Mouse (Mus musculus) myocyte (in vitro differentiated cells): ENCODE measurements around the gene Icam2. TPM values are rescaled to one million over a fixed set of nuclear protein-coding genes. Genes with fewer than 3 reads are reported as not detected.

Source experiments
- H3K27me3 ChIP-seq: one replicate; pipeline ENCODE4 v1.6.1; 2011; ENCODE audit not compliant: control insufficient read depth, insufficient read depth, insufficient read length
- H3K36me3 ChIP-seq: one replicate; pipeline ENCODE4 v1.6.1; 2011; ENCODE audit not compliant: control insufficient read depth, insufficient read depth
- H3K4me2 ChIP-seq: one replicate; pipeline ENCODE4 v1.6.1; 2011; ENCODE audit warnings: low read depth, control low read depth
- H3K4me3 ChIP-seq: one replicate; pipeline ENCODE4 v1.5.1; 2011; ENCODE audit warnings: mild to moderate bottlenecking, control low read depth, moderate library complexity
- H3K79me2 ChIP-seq: one replicate; pipeline ENCODE4 v1.6.1; 2011; ENCODE audit not compliant: control insufficient read depth, insufficient read depth
- H3ac ChIP-seq: one replicate; pipeline ENCODE4 v1.6.1; 2011; ENCODE audit not compliant: control insufficient read depth, insufficient read length
- CEBPB ChIP-seq: IDR thresholded peaks from 2 replicates; pipeline ENCODE4 v1.6.1; 2011; ENCODE audit warnings: mild to moderate bottlenecking, moderate library complexity; ENCODE audit not compliant: poor library complexity, insufficient read depth, severe bottlenecking
- E2F4 ChIP-seq: IDR thresholded peaks from one replicate; pipeline ENCODE4 v1.6.1; 2011; ENCODE audit warnings: mild to moderate bottlenecking, control low read depth, moderate library complexity; ENCODE audit not compliant: insufficient read depth
- MAX ChIP-seq: IDR thresholded peaks from one replicate; pipeline ENCODE4 v1.6.1; 2011; ENCODE audit warnings: low read depth, mild to moderate bottlenecking, control low read depth
- MYOD1 ChIP-seq, 3 experiments: IDR thresholded peaks; one replicate each; pipeline ENCODE4 v1.6.1; 2011; ENCODE audit warnings: control low read depth in 2 of 3, low read depth in 2 of 3, mild to moderate bottlenecking in 2 of 3, moderate library complexity in 1 of 3; ENCODE audit not compliant: insufficient read length in 2 of 3, control insufficient read depth in 1 of 3
- MYOG ChIP-seq, 3 experiments: IDR thresholded peaks; one replicate each; pipeline ENCODE4 v1.6.1; 2011; ENCODE audit warnings: control low read depth in 2 of 3, low read depth in 2 of 3, mild to moderate bottlenecking in 2 of 3; ENCODE audit not compliant: insufficient read length in 2 of 3, control insufficient read depth in 1 of 3, insufficient read depth in 1 of 3
- POLR2A ChIP-seq: IDR thresholded peaks from one replicate; pipeline ENCODE4 v1.6.1; 2011; ENCODE audit warnings: low read depth, mild to moderate bottlenecking, control low read depth, moderate library complexity; ENCODE audit not compliant: insufficient read length
- POLR2AphosphoS2 ChIP-seq: IDR thresholded peaks from one replicate; pipeline ENCODE4 v1.6.1; 2011; ENCODE audit warnings: low read depth, control low read depth; ENCODE audit not compliant: insufficient read length
- REST ChIP-seq: IDR thresholded peaks from one replicate; pipeline ENCODE4 v1.6.1; 2011; ENCODE audit warnings: mild to moderate bottlenecking, control low read depth, moderate library complexity; ENCODE audit not compliant: insufficient read depth, insufficient read length
- SRF ChIP-seq: IDR thresholded peaks from one replicate; pipeline ENCODE4 v1.6.1; 2011; ENCODE audit warnings: low read depth; ENCODE audit not compliant: control insufficient read depth, insufficient read length
- TCF12 ChIP-seq: IDR thresholded peaks from one replicate; pipeline ENCODE4 v1.6.1; 2011; ENCODE audit warnings: mild to moderate bottlenecking, control low read depth; ENCODE audit not compliant: poor library complexity, insufficient read depth, severe bottlenecking
- TCF3 ChIP-seq: IDR thresholded peaks from one replicate; pipeline ENCODE4 v1.6.1; 2011; ENCODE audit warnings: low read depth, control low read depth; ENCODE audit not compliant: insufficient read length
- USF1 ChIP-seq: IDR thresholded peaks from one replicate; pipeline ENCODE4 v1.6.1; 2011; ENCODE audit warnings: low read depth, mild to moderate bottlenecking, control low read depth, moderate library complexity
- polyA plus RNA-seq: library from polyadenylated mRNA; unstranded; fragments of >200 nt; fragmentation: generic; extraction: Trizol; gene quantifications from one replicate; pipeline ENCODE4 v1.2.1, GENCODE M21; 2012; ENCODE audit warnings: missing spikeins

Icam2 gene
- polyA plus RNA-seq, 1 experiment = not detected

DNA sequence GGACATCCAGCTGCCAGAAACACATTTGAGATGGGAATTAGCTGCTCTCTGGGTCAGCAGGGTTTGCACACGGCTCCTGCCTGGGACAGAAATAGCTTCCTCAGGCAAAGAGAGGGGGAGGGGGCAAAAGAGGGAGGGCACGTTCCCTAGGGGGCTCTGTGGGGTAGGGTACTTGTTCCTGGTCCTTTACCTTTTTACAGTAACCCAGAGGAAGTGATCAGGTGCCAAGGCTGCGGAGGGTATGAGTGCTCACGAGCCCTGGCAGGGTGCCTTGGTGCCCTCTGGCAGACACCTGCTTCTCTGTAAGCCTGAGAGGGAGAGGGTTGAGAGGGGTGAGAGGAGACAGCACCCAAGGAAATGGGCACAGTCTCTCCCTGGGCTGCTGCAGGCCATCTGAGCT is 55.4 kb downstream of the Icam2 start:
- Histone ChIP-seq H3K79me2 (no peaks in the 10 kb centered on the region), H3K4me3 (no peak overlapping the region), H3K36me3 (no peaks in the 10 kb centered on the region), H3K4me2 (peak overlapping the region; percentile 24), H3ac (no peak overlapping the region), H3K27me3 (no peaks in the 10 kb centered on the region)
- TF ChIP-seq CEBPB = no peak
- peak in 1 of 3 experiments; percentile 37 for TF ChIP-seq MYOG (IDR thresholded peaks at IDR 0.05; ENCODE audit: control insufficient read depth in 1 of 3, insufficient read depth in 1 of 3, insufficient read length in 2 of 3, low read depth in 2 of 3)
- TF ChIP-seq MAX = no peak
- TF ChIP-seq E2F4 = no peak
- no peak for TF ChIP-seq POLR2AphosphoS2
- TF ChIP-seq MYOD1 (IDR thresholded peaks at IDR 0.05; ENCODE audit: control insufficient read depth in 1 of 3, insufficient read length in 2 of 3, low read depth in 2 of 3) = peak in 1 of 3 experiments; percentile 75
- TF ChIP-seq REST = no peak

DNA sequence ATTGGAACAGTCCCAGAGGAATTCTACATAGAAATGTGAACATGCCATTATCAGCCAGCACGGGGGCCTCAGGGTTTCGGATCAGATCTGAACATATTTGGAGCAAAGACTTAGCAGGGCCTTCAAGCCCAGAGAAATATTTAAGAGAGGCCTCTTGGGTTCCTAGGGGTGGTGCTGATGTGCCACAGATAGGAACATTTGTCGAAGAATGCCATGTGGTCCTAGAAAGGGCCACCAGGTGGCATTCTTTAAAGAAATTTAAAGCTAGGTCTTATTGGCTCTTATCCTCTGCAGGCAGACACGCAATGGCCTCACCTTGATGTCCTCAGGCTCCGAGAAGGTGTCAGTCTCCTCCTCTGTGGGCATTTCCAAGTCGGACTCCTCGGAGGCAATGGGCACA is 58.2 kb downstream of the Icam2 start:
- Histone ChIP-seq H3K4me2 (no peak overlapping the region), H3K4me3 (no peak overlapping the region), H3ac (no peak overlapping the region), H3K36me3 (no peaks in the 10 kb centered on the region), H3K79me2 (no peaks in the 10 kb centered on the region), H3K27me3 (no peaks in the 10 kb centered on the region)
- no peak for TF ChIP-seq USF1
- no peak for TF ChIP-seq TCF3
- TF ChIP-seq SRF = no peak
- no peak for TF ChIP-seq CEBPB
- no peak for TF ChIP-seq POLR2AphosphoS2
- TF ChIP-seq REST = no peak

DNA sequence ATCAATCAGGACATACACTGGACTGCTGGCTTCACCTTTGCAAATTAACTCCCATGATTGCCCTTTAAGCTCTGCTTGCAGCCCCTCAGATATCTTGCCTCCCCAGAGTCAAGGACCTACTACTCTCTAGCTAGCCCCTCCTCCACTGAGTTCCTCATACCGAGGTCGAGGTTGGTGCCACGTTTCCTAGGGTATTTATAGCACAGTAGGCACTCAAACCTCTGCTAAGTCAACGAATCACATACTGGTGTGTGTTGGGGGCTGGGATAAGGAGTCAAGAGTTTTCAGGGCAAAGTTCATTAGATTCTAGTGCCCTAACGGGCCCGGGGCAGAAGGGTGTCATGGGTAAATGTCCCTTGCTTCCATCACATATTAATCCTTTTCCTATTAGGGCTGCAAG is 58.7 kb downstream of the Icam2 start:
- H3K27me3 ChIP-seq = peaks cover 2% of the 10 kb centered on the region
- H3K79me2 ChIP-seq = no peaks in the 10 kb centered on the region
- H3K36me3 ChIP-seq = no peaks in the 10 kb centered on the region
- no peak overlapping the region for H3ac ChIP-seq
- TF ChIP-seq POLR2A (no peak), MYOG (IDR thresholded peaks at IDR 0.05; ENCODE audit: control insufficient read depth in 1 of 3, insufficient read depth in 1 of 3, insufficient read length in 2 of 3, low read depth in 2 of 3) (no peak), REST (no peak), TCF12 (no peak), MAX (no peak), POLR2AphosphoS2 (no peak), CEBPB (no peak), TCF3 (no peak), MYOD1 (IDR thresholded peaks at IDR 0.05; ENCODE audit: control insufficient read depth in 1 of 3, insufficient read length in 2 of 3, low read depth in 2 of 3) (no peak), E2F4 (no peak), SRF (no peak)
- peak overlapping the region; percentile 3 for H3K4me2 ChIP-seq
- H3K4me3 ChIP-seq = no peak overlapping the region

DNA sequence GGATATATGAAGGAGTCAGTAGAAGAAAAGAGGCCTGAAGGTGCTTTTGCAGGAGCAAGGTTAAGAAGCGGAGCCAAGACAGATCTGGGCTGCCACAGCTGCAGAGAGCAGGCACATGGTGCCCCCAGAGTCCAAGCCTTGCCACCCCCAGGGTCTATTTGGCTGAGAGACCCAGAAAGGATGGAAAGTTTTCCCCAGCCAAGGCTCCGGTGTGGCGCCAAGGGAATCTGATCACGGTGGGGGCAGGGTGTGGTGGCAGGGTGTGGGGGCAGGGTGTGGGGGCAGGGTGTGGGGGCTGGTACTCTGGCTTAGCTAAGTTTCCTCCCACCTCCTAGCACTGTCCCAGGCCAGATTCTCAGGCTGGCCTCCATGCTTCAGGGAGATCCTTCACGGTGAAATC is 59.4 kb downstream of the Icam2 start:
- Histone ChIP-seq H3K36me3 (no peaks in the 10 kb centered on the region), H3K79me2 (no peaks in the 10 kb centered on the region), H3K4me2 (no peak overlapping the region), H3K4me3 (no peak overlapping the region), H3K27me3 (peaks cover 8% of the 10 kb centered on the region), H3ac (no peak overlapping the region)
- TF ChIP-seq MYOD1 (IDR thresholded peaks at IDR 0.05; ENCODE audit: control insufficient read depth in 1 of 3, insufficient read length in 2 of 3, low read depth in 2 of 3) (no peak), CEBPB (no peak), POLR2AphosphoS2 (no peak), POLR2A (no peak), USF1 (no peak), SRF (no peak), MAX (no peak), TCF12 (no peak), TCF3 (no peak), MYOG (IDR thresholded peaks at IDR 0.05; ENCODE audit: control insufficient read depth in 1 of 3, insufficient read depth in 1 of 3, insufficient read length in 2 of 3, low read depth in 2 of 3) (no peak), E2F4 (no peak), REST (no peak)

Other genes with a start within 250 kb of the Icam2 start
- not detected for gene Gm10840, start 227.2 kb downstream of the Icam2 start, polyA plus RNA-seq
- 36.4 TPM for gene Limd2, start 227.2 kb downstream of the Icam2 start, polyA plus RNA-seq
- gene Strada, start 185.9 kb downstream of the Icam2 start, polyA plus RNA-seq = 25.9 TPM
- 31.6 TPM for gene Ccdc47, start 171.7 kb downstream of the Icam2 start, polyA plus RNA-seq
- gene Ddx42, start 171.1 kb downstream of the Icam2 start, polyA plus RNA-seq = 22.0 TPM
- gene Ftsj3, start 132.0 kb downstream of the Icam2 start, polyA plus RNA-seq = 36.1 TPM
- 305 TPM for gene Psmc5, start 131.9 kb downstream of the Icam2 start, polyA plus RNA-seq
- gene Smarcd2, start 115.1 kb downstream of the Icam2 start, polyA plus RNA-seq = 42.9 TPM
- gene Tcam1, start 111.4 kb downstream of the Icam2 start, polyA plus RNA-seq = 0.11 TPM
- not detected for gene Gh, start 86.2 kb downstream of the Icam2 start, polyA plus RNA-seq
- not detected for gene Cd79b, start 73.3 kb downstream of the Icam2 start, polyA plus RNA-seq
- gene Scn4a, start 34.8 kb downstream of the Icam2 start, polyA plus RNA-seq = 15.3 TPM
- gene Prr29, start 22.6 kb downstream of the Icam2 start, polyA plus RNA-seq = 0.32 TPM
- gene Ern1, start 99.8 kb upstream of the Icam2 start, polyA plus RNA-seq = 20.4 TPM
- gene Tex2, start 225.3 kb upstream of the Icam2 start, polyA plus RNA-seq = 7.0 TPM